Comparison of ENCODE assay signal across 10 mouse cellular contexts in genomic region chr17:74903411-74904331, GRCm38 (mm10).
A peak's percentile ranks its signal among the peaks of the same experiment; 100 is the strongest.
DNase-seq lines count a peak whose midpoint lies in the region; ATAC-seq and TF ChIP-seq lines count a peak whose summit lies in the region.
"Had no signal": no experiment of that assay in that cellular context is flagged by ENCODE, and none has a peak within 500 bp of the region (broad histone marks: within the 10 kb centered on the region; RNA-seq: fewer than 3 reads in every experiment).

No protein-coding gene starts in this region.

- H3K4me1 ChIP-seq in megakaryocyte, embryonic 14.5 days, result peaks cover 16% of the 10 kb centered on the region
- peaks cover 7% of the 10 kb centered on the region; the same call in 1 of the 2 replicates for H3K4me1 ChIP-seq in intestine, embryonic 15.5 days (replicated peaks)

- peak overlapping the region; percentile 53 for H3K4me3 ChIP-seq in megakaryocyte, embryonic 14.5 days (replicated peaks)
- H3K4me3 ChIP-seq in intestine, embryonic 15.5 days (replicated peaks), result no peak overlapping the region
- H3K4me3 ChIP-seq in myocyte, result no peak overlapping the region

- peaks cover 4% of the 10 kb centered on the region for H3K27me3 ChIP-seq in megakaryocyte, embryonic 14.5 days (replicated peaks)
- no peaks in the 10 kb centered on the region for H3K27me3 ChIP-seq in intestine, embryonic 15.5 days (replicated peaks)
- H3K27me3 ChIP-seq in myocyte (ENCODE audit: control insufficient read depth, insufficient read depth, insufficient read length), result no peaks in the 10 kb centered on the region

- no peaks in the 10 kb centered on the region for H3K79me2 ChIP-seq in myocyte (ENCODE audit: control insufficient read depth, insufficient read depth)

- peak overlapping the region; percentile 14; the same call in 1 of the 2 replicates for H3K27ac ChIP-seq in intestine, embryonic 15.5 days
- H3K27ac ChIP-seq: macrophage had no signal

- H3K9ac ChIP-seq in intestine, embryonic 15.5 days, result no peak overlapping the region

- H3K9me3 ChIP-seq in megakaryocyte, embryonic 14.5 days, result no peaks in the 10 kb centered on the region
- no peaks in the 10 kb centered on the region for H3K9me3 ChIP-seq in intestine, embryonic 15.5 days

- H3K4me2 ChIP-seq in intestine, embryonic 15.5 days (replicated peaks), result peak overlapping the region; percentile 27
- peak overlapping the region; percentile 42 for H3K4me2 ChIP-seq in myocyte (ENCODE audit: low read depth)

- H3K36me3 ChIP-seq in megakaryocyte, embryonic 14.5 days (replicated peaks; ENCODE audit: low read length), result no peaks in the 10 kb centered on the region
- H3K36me3 ChIP-seq in intestine, embryonic 15.5 days, result no peaks in the 10 kb centered on the region
- H3K36me3 ChIP-seq in myocyte (ENCODE audit: control insufficient read depth, insufficient read depth), result no peaks in the 10 kb centered on the region

- TF ChIP-seq POLR2A in myocyte (IDR thresholded peaks at IDR 0.05; ENCODE audit: insufficient read length, low read depth), result no peak

- ATAC-seq in megakaryocyte, adult 5-6 weeks (ENCODE audit: poor library complexity, severe bottlenecking), result no peak
- ATAC-seq in intestine, embryonic 15.5 days, result peak; percentile 62

- WGBS in intestine, embryonic 15.5 days, result 36% methylated on average over 16 of the region's 16 CpGs

- no peak overlapping the region for H3ac ChIP-seq in myocyte (ENCODE audit: control insufficient read depth, insufficient read length)

- peak; percentile 33 to 76 for DNase-seq in adrenal gland, adult (ENCODE audit: inconsistent age in 2 of 2, low spot score in 1 of 2)
- DNase-seq in adrenal gland, postnatal 25 days, result no peak
- DNase-seq in cerebellum, adult 18-20 months, result no peak
- no peak for DNase-seq in layer of hippocampus, postnatal 10 days (ENCODE audit: low spot score in 2 of 2)
- DNase-seq: right cerebral cortex, adult 18-20 months had no signal

TF ChIP-seq in myocyte, 11 proteins besides CTCF, POLR2A, EP300 and RAD21:
- TF ChIP-seq MAX (IDR thresholded peaks at IDR 0.05; ENCODE audit: low read depth) (no peak), REST (IDR thresholded peaks at IDR 0.05; ENCODE audit: insufficient read depth, insufficient read length) (no peak), SRF (IDR thresholded peaks at IDR 0.05; ENCODE audit: control insufficient read depth, insufficient read length, low read depth) (no peak), E2F4 (IDR thresholded peaks at IDR 0.05; ENCODE audit: insufficient read depth) (no peak), TCF3 (IDR thresholded peaks at IDR 0.05; ENCODE audit: insufficient read length, low read depth) (no peak), POLR2AphosphoS2 (IDR thresholded peaks at IDR 0.05; ENCODE audit: insufficient read length, low read depth) (no peak), TCF12 (IDR thresholded peaks at IDR 0.05; ENCODE audit: insufficient read depth, poor library complexity, severe bottlenecking) (no peak), MYOD1 (IDR thresholded peaks at IDR 0.05; ENCODE audit: control insufficient read depth in 1 of 3, insufficient read length in 2 of 3, low read depth in 2 of 3) (no peak), MYOG (IDR thresholded peaks at IDR 0.05; ENCODE audit: control insufficient read depth in 1 of 3, insufficient read depth in 1 of 3, insufficient read length in 2 of 3, low read depth in 2 of 3) (no peak), USF1 (IDR thresholded peaks at IDR 0.05; ENCODE audit: low read depth) (no peak), CEBPB (IDR thresholded peaks at IDR 0.05; ENCODE audit: insufficient read depth, poor library complexity, severe bottlenecking) (no peak)

Comparison
In these comparisons a context has a peak if more than half of its experiments do, and no peak if none do; other contexts are left out.
1. DNase-seq: peak in adrenal gland, adult (2 of 2); none in adrenal gland, postnatal 25 days (single experiment), cerebellum, adult 18-20 months (0 of 2) and layer of hippocampus, postnatal 10 days (0 of 2).